Mouse (Mus musculus) granulocyte monocyte progenitor cell, adult 5-6 weeks (primary cell): ENCODE results near the gene Igf2r. TPM values are rescaled to one million over a fixed set of nuclear protein-coding genes. Genes with fewer than 3 reads are reported as not detected.
A peak's percentile ranks its signal among the peaks of the same experiment; 100 is the strongest.
"Not testable (repeated sequence)": the region's sequence is repeated elsewhere in the genome, so short reads cannot be mapped to it uniquely, and the experiment has no call there.

Experiments used
- ATAC-seq: replicated peaks from 2 replicates; pipeline ENCODE4 v1.8.0; 2016; ENCODE audit warnings: mild to moderate bottlenecking, moderate TSS enrichment, inconsistent platforms; ENCODE audit not compliant: poor library complexity, severe bottlenecking
- total RNA-seq, 2 experiments: library from RNA; stranded (forward) in 1 of 2; stranded (reverse) in 1 of 2; fragments of 200-712, 200-1000 nt in 1 of 2; fragments of >200 nt in 1 of 2; fragmentation: Nextera tagmentation in 1 of 2; gene quantifications; 2 replicates each; pipeline ENCODE4 v1.2.3; 2014 to 2017

The Igf2r gene
- total RNA-seq, 2 experiments from 2014 or later = 0.73 to 1.5 TPM

- ATAC-seq = no peak
These were observed 91.2 kb downstream of the Igf2r start for GRCm38 (mm10) chr17:12678261-12678660.

DNA sequence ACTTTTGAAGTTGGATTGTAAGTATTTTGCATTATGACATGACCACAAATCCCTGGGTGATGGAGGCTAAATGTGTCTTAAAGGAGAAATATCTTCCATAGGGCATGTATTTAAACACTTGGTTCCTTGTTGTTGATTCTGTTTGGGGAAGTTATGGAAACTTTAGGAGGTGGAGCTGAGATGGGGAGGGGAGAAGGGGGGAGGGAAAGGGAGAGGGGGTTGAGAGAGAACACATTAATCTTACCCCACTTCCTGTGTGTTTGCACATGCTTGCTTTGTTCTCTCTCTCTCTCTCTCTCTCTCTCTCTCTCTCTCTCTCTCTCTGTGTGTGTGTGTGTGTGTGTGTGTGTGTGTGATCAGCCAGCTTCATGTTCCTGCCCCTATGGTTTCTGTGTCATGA is 92.3 kb downstream of the Igf2r start:
- peak; percentile 78 for ATAC-seq

DNA sequence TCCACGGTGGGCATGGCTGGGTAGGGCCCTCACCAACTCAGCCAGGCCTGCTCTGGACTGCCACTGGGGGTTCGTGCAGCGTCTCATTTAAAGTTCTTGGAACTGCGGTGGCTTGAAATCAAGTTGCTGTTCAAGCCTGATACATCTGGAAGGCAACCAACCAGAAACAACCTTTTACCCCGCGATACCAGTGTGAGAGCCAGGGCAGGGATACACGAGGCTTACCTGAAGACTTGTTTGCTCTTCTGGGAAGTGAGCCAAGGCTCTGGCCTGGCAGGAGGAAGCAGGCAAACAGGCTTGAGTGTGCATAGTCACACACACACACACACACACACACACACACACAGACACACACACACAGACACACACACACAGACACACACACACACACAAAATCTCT is 93.8 kb downstream of the Igf2r start, which contains the start of gene Slc22a1:
TSS of gene Slc22a1 (minus strand) at position 184 of the 400 bp plus-strand sequence.
- ATAC-seq = no peak

DNA sequence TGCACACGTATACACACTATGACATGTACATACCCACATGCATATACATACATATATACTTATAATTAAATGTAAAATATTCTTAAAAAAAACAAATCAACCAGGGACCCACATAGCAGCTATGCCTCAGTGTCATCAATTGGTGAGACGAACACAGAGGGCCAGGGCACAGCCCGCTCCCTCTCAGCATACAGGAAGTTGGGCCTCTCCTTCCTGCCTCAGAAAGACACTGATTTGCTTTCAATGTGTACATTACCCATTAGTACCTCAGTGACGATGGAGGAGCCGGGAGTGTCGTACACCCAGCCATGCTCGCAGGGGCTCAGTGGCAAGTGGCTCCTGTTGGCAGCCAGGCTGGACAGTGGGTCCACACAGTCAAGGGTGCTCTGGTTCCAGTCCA is 94.5 kb downstream of the Igf2r start:
- ATAC-seq = not testable (repeated sequence)

DNA sequence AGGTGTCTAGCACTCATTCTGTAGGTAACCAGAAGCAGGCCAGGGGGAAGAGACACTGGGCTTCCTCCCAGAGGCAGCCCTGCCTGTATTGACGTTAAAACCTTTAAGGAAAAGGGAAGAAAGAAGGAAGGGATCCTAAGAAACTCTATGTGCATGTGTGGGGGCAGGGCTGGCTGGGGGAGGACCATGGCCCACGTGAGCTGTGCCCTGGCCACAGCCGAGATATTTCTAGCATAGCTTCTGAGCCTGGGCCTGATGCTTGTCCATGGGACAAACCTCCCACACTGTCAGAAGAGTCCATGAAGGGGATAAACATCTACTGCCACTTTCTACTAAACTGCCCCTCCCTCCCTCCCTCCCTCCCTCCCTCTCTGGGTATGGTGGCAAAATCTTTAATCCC is 95.6 kb downstream of the Igf2r start:
- ATAC-seq = no peak

- 0 out of 2 replicates have a peak, but pooled peaks have one; percentile 31 for ATAC-seq
These were observed 97.1 kb downstream of the Igf2r start for GRCm38 (mm10) chr17:12672285-12672790.

- ATAC-seq = 0 out of 2 replicates have a peak, but pooled peaks have one; percentile 27
These were observed 98.3 kb downstream of the Igf2r start for GRCm38 (mm10) chr17:12671029-12671605.

GRCm38 (mm10) chr17:12669363-12669679 is 100.1 kb downstream of the Igf2r start:
- ATAC-seq = no peak

DNA sequence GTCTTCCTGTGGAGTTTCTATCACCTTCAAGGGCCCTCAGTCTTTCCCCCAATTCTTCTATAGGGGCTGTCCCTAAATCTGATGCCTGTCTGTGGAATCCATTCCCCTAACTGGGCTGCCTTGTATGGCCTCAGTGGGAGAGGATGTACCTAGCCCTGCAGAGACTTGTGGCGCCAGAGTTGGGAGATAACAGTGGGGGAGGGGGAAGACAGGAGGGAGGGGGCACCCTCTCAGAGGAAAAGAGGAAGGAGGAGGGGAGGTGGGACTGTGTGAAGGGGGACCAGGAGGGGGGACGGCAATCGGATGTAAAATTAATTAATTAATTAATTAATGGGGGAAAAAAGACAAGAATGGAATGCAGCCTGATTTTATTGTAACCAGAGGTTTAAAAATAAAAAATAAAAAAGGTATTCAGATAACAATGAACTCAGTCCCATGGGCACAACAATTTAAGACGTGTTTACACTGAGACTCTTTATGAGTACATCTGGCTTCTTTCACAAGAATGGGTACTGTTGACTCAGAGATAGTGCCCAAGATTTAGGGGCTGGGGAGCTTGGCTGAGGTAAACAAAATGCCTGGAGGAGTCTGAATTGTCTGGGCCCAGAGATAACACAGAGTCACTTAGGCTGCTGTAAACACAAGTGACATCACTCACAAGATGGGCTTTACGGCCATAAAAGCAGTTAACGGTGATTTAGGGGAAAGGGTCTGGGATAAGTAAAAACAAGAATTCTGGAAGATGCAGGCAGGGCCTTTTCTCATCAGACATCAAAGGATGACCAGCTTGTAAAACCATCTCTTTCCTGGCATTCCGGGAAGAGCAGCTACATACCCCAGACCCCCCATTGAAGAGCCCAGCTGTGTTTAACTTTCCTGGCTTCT is 100.7 kb downstream of the Igf2r start:
- ATAC-seq = no peak

DNA sequence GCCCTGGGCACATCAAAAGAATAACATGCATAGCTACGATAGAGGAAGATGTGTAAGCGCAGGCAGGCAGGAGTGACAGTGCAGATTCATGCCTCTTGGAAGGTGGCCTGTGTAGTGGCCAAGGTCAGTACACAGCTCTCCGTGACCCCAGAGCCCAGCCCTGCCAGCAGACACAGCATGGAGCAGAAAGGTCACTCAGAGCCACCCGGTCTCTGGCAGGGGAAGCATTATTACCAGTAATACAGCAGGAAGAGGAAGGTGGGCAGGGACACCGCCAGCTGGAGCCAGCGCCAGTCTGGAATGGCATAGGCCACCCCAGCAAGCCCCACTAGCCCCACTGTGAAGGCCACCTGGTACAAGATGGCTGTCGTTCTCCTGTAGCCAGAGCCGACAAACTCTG is 105.3 kb downstream of the Igf2r start:
- ATAC-seq = no peak

DNA sequence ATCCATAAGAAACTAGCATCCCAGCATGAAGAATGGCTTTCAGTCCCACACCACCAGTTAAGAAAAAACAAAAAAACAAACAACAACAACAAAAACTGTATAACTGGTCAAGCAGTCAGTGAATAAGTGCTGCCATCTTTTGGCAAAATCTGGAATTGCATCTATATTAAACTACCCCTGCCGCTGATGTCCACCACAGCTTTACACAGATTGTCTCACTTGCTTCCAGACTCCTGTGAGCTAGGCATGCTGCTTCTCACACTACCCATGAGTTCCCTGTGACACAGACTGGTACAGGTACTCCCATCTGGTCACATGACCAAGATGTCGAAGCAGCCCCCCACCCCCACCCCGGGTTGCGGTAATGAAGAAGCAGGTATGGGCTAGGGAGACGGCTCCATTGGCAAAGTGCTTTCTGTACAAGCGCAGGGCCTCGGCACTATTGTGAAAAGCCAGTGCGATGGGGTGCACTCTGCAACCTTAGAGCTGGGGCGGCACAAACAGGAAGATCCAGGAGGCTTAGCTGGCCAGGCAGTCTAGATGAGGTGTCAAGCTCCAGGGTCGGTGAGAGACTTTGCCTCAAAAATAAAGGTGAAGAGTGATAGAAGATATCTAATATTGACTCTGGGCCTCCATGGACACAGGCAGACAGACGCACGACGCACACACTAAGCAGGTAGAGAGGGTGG is 108.7 kb downstream of the Igf2r start:
- no peak for ATAC-seq

DNA sequence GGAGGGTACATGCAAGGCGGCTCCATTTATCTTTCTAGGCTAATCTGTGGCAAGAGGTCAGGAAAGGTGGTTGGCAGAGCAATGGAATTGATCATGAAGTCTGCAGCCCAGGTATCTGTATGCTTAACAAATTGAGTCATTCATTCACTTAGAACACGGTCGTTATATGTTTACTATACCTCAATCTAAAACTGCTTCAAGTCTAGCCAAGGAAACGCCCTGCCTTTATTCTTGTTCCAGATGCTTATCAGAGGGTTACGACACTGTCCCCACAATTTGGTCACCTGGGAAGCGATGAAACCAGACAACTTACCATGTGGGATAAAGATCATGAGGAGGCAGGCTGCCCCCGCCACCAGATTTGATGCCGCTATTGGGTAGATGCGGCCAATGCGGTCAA is 110.2 kb downstream of the Igf2r start:
- no peak for ATAC-seq

DNA sequence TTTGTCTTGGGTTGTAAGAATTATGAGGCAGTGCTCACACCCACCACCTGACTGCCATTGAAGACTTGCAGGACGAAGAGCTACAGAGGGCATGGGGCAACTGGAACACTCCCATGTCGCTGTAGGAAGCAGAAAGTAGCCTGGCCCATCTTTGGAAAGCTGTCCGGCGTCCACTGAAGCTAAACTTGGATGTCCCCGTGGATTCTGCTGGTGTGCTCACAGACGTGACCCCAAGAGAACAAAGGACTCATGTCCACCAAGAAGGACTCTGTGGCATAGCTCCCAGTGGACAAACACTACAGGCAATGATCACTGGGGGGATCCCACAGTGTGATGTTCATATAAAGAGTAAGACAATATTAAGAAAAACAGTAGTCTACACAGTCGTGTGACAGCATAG is 110.7 kb downstream of the Igf2r start:
- ATAC-seq = no peak

- ATAC-seq = peak; percentile 98
These were observed 113.6 kb downstream of the Igf2r start for GRCm38 (mm10) chr17:12655826-12656225.

- no peak for ATAC-seq
These were observed 115.4 kb downstream of the Igf2r start for GRCm38 (mm10) chr17:12654061-12654460.

DNA sequence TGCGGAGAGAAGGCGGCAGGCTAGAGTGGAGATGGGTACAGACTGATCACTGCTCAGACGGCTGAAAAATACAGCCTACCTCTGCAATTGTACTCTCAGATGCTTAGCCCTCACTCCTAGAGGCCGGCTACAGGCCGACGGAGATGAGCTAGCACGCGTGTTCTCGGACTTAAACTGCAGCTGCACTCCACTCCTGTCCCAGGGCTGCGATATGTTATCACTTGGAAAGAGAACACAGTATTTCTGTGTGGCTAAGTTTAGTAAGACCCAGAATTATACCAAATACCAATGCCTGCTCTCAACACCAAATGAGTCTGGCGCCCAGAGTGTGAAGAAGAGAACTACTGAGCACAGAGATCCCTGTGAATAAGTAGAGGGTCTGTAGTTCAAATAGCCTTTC is 116.9 kb downstream of the Igf2r start:
- ATAC-seq = no peak

- no peak for ATAC-seq
These were observed 124.0 kb downstream of the Igf2r start for GRCm38 (mm10) chr17:12645461-12645860.

DNA sequence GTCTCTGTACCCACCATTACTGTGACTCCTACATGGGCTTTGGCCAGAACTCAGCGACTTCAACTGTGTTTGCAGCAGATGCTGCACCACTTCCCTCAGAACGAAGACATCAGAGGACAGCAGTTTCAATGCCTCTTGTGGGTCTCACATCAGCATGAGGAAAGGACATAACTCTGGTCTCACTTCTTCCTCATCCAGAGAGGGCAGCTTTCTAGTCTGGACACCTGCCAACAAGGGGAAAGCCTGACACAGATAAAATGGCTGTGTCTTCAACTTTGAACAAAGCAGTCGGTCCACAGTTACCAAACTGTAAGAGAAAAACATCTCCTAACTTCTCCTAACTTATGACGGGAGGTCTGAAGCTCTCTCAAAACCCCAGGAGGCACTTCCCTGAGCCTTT is 128.4 kb downstream of the Igf2r start:
- ATAC-seq = no peak

GRCm38 (mm10) chr17:12639585-12639984 is 129.9 kb downstream of the Igf2r start:
- no peak for ATAC-seq

GRCm38 (mm10) chr17:12634814-12635213 is 134.7 kb downstream of the Igf2r start:
- no peak for ATAC-seq
